Mouse (Mus musculus): ENCODE measurements at regions not wholly inside any gene's neighbourhood (a gene's known extent, or its start where the extent isn't known, plus 50 kb on each side); places are given as distances from the start of the nearest gene placed in this dataset.

- H3K36me3 ChIP-seq (ENCODE audit: control insufficient read depth, insufficient read depth, low read length) = no peaks in the 10 kb centered on the region
These were observed 2010.6 kb downstream of the A830018L16Rik start for GRCm38 (mm10) chr1:13424524-13424923.

GRCm38 (mm10) chr1:13425601-13426327 is 2011.9 kb downstream of the A830018L16Rik start:
- TF ChIP-seq CTCF (IDR thresholded peaks at IDR 0.05; ENCODE audit: control insufficient read depth, insufficient read depth, insufficient replicate concordance, low read depth, low read length) = no peak
- no peaks in the 10 kb centered on the region; the same call in 1 of the 2 replicates for H3K4me1 ChIP-seq (ENCODE audit: control insufficient read depth, insufficient read depth, low read length)
- H3K27me3 ChIP-seq (ENCODE audit: control insufficient read depth, insufficient read depth, low read length) = no peaks in the 10 kb centered on the region
- H3K36me3 ChIP-seq (ENCODE audit: control insufficient read depth, insufficient read depth, low read length) = no peaks in the 10 kb centered on the region
- H3K4me3 ChIP-seq (ENCODE audit: control insufficient read depth, low read depth, low read length) = no peak overlapping the region
- no peak overlapping the region for H3K27ac ChIP-seq (ENCODE audit: control insufficient read depth, insufficient read depth, low read depth, low read length)

More at GRCm38 (mm10) chr1:13424524-13424923, 2010.6 kb downstream of the A830018L16Rik start:
- no peak for TF ChIP-seq POLR2A (IDR thresholded peaks at IDR 0.05; ENCODE audit: control insufficient read depth, low read depth, low read length)
- no peak for TF ChIP-seq CTCF (IDR thresholded peaks at IDR 0.05; ENCODE audit: control insufficient read depth, insufficient read depth, insufficient replicate concordance, low read depth, low read length)
- no peak overlapping the region for H3K4me3 ChIP-seq (ENCODE audit: control insufficient read depth, low read depth, low read length)
- no peaks in the 10 kb centered on the region; the same call in 1 of the 2 replicates for H3K4me1 ChIP-seq (ENCODE audit: control insufficient read depth, insufficient read depth, low read length)
- no peaks in the 10 kb centered on the region for H3K27me3 ChIP-seq (ENCODE audit: control insufficient read depth, insufficient read depth, low read length)
- no peak overlapping the region for H3K27ac ChIP-seq (ENCODE audit: control insufficient read depth, insufficient read depth, low read depth, low read length)

- Histone ChIP-seq H3K4me3 (ENCODE audit: control insufficient read depth, low read depth, low read length) (peak overlapping the region; percentile 63), H3K27ac (ENCODE audit: control insufficient read depth, insufficient read depth, low read depth, low read length) (no peak overlapping the region), H3K36me3 (ENCODE audit: control insufficient read depth, insufficient read depth, low read length) (no peaks in the 10 kb centered on the region), H3K27me3 (ENCODE audit: control insufficient read depth, insufficient read depth, low read length) (no peaks in the 10 kb centered on the region), H3K4me1 (ENCODE audit: control insufficient read depth, insufficient read depth, low read length) (no peaks in the 10 kb centered on the region; the same call in 1 of the 2 replicates)
- TF ChIP-seq CTCF (IDR thresholded peaks at IDR 0.05; ENCODE audit: control insufficient read depth, insufficient read depth, insufficient replicate concordance, low read depth, low read length) (no peak), POLR2A (IDR thresholded peaks at IDR 0.05; ENCODE audit: control insufficient read depth, low read depth, low read length) (no peak)
These were observed 2012.6 kb downstream of the A830018L16Rik start for GRCm38 (mm10) chr1:13426328-13427067.

DNA sequence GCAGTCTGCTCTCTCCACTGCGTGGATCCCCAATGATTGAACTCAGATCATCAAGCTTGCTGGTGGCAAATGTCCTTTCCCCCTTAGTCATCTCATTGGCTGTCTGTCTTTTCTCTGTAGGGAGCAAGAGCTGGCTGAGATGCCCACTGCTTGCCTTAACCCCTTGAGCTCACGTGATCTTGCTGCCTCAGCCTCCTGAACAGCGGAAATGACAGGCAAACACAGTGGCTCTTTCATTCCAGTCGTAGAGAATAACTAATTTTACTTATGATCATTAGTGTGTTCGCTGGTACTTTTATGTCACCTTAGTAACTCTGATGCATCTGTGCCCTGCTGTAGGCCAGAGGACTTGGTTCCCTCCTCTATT is 2013.1 kb downstream of the A830018L16Rik start:
- TF ChIP-seq CTCF (IDR thresholded peaks at IDR 0.05; ENCODE audit: control insufficient read depth, insufficient read depth, insufficient replicate concordance, low read depth, low read length) (no peak), POLR2A (IDR thresholded peaks at IDR 0.05; ENCODE audit: control insufficient read depth, low read depth, low read length) (no peak)
- no peaks in the 10 kb centered on the region for H3K36me3 ChIP-seq (ENCODE audit: control insufficient read depth, insufficient read depth, low read length)
- no peaks in the 10 kb centered on the region; the same call in 1 of the 2 replicates for H3K4me1 ChIP-seq (ENCODE audit: control insufficient read depth, insufficient read depth, low read length)
- no peaks in the 10 kb centered on the region for H3K27me3 ChIP-seq (ENCODE audit: control insufficient read depth, insufficient read depth, low read length)
- H3K4me3 ChIP-seq (ENCODE audit: control insufficient read depth, low read depth, low read length) = peak overlapping the region; percentile 12; the same call in 1 of the 2 replicates
- no peak overlapping the region for H3K27ac ChIP-seq (ENCODE audit: control insufficient read depth, insufficient read depth, low read depth, low read length)

DNA sequence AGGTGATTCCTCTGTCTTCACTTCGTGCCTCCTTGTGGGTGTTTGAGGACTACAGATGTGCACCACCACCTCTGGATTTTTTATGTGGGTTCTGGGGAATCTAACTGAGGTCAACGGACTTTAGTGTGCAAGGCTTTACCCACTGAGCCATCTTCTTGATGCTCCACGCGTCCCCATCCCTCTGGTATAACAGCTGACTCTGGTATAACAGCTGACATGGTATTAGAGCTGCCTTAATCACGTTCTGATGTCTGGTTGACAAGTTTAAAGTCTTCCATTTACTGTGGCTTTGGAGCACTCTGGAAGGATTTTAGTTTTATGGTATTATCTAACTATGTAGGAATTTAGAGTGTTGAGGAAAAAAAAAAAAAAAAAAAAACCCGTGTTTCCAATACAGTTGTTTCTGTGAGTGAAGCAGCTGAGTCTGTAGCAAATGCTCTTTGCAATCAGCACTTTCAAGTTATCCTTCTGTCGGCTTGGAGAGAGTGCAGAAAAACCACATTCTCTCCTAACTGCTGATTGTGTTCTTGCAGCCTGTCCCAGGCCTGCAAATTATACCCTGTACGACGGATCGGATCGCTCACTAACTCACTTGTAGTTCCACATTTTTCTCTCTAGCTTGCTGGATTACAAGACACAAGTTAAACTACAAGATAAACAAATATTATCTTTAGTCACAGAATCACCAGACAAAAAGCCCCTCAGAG is 2013.7 kb downstream of the A830018L16Rik start:
- Histone ChIP-seq H3K4me3 (ENCODE audit: control insufficient read depth, low read depth, low read length) (no peak overlapping the region), H3K27ac (ENCODE audit: control insufficient read depth, insufficient read depth, low read depth, low read length) (no peak overlapping the region), H3K27me3 (ENCODE audit: control insufficient read depth, insufficient read depth, low read length) (no peaks in the 10 kb centered on the region), H3K4me1 (ENCODE audit: control insufficient read depth, insufficient read depth, low read length) (no peaks in the 10 kb centered on the region; the same call in 1 of the 2 replicates), H3K36me3 (ENCODE audit: control insufficient read depth, insufficient read depth, low read length) (no peaks in the 10 kb centered on the region)
- TF ChIP-seq CTCF (IDR thresholded peaks at IDR 0.05; ENCODE audit: control insufficient read depth, insufficient read depth, insufficient replicate concordance, low read depth, low read length) = no peak
- no peak for TF ChIP-seq POLR2A (IDR thresholded peaks at IDR 0.05; ENCODE audit: control insufficient read depth, low read depth, low read length)

DNA sequence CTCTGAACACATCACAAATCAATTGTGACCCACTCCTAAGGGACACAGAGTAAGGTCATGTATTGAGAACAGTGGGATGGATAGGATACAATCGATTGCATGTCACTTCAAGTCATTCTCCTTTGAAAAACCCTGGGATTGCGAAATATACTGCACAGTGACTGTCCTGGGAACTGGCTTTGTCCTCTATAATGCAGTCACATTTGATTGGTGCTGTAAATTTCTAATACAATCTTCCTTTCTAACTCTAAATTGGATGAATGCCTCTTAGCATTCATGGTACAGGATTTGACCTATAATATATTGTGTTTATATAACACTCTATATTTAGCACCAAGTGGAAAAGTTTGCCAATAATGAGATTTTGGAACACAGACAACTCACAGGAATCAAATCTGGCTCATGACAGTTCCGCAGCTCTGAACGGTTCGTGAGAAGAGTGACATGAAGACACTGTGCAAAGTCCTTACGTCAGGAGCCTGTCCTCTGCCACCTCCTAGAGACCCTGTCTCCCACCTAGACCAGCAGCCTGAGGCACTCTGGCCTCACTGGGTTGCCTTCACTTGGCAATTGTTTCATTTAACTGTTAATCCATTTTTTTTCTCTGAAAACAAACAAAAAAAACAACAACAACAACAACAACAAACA is 2024.0 kb downstream of the A830018L16Rik start:
- no peaks in the 10 kb centered on the region for H3K36me3 ChIP-seq (ENCODE audit: control insufficient read depth, insufficient read depth, low read length)

More for the DNA sequence above, 2024.0 kb downstream of the A830018L16Rik start:
- H3K27me3 ChIP-seq (ENCODE audit: control insufficient read depth, insufficient read depth, low read length) = no peaks in the 10 kb centered on the region
- TF ChIP-seq CTCF (IDR thresholded peaks at IDR 0.05; ENCODE audit: control insufficient read depth, insufficient read depth, insufficient replicate concordance, low read depth, low read length) = no peak
- TF ChIP-seq POLR2A (IDR thresholded peaks at IDR 0.05; ENCODE audit: control insufficient read depth, low read depth, low read length) = no peak
- H3K4me3 ChIP-seq (ENCODE audit: control insufficient read depth, low read depth, low read length) = no peak overlapping the region
- H3K27ac ChIP-seq (ENCODE audit: control insufficient read depth, insufficient read depth, low read depth, low read length) = no peak overlapping the region
- H3K4me1 ChIP-seq (ENCODE audit: control insufficient read depth, insufficient read depth, low read length) = no peaks in the 10 kb centered on the region
